Mouse (Mus musculus): ENCODE results near the gene Ism1. TPM values are rescaled to one million over a fixed set of nuclear protein-coding genes. Genes with fewer than 3 reads are reported as not detected.

Ism1 gene
- polyA plus RNA-seq, 1 experiment from 2014 or later: 0.79 TPM

DNA sequence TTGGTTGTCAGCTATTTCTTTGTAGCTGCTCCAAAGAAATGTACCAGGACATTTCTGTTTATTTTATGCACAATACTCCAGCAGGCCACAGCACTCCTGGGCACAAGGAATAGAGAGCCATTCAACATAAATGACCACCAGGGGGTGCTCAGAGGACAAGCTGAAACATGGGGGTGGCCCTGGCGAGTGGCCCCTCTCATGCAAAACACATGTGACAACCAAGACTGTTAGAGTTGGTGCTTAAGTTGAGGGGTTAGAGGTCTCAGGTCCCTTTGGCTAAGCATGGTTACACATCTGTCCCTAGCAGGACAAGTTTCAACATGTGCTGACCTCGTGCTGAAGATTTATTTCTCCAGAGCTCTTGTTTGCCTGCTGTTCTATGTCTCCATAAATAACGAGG, 100.3 kb downstream of the Ism1 start:
- Histone ChIP-seq H3K4me2 (ENCODE audit: low read length) (no peak overlapping the region), H3K27me3 (replicated peaks; ENCODE audit: control insufficient read depth, insufficient read depth, low read length) (no peaks in the 10 kb centered on the region), H3K27ac (ENCODE audit: low read depth, low read length) (no peak overlapping the region), H3K4me1 (ENCODE audit: control insufficient read depth, insufficient read depth, low read depth, low read length) (no peaks in the 10 kb centered on the region), H3K9ac (ENCODE audit: low read depth, low read length) (no peak overlapping the region), H3K9me3 (ENCODE audit: control insufficient read depth, low read length) (no peaks in the 10 kb centered on the region), H3K36me3 (ENCODE audit: control insufficient read depth, insufficient read depth, low read length) (no peaks in the 10 kb centered on the region), H3K4me3 (ENCODE audit: low read length) (no peak overlapping the region)
- ATAC-seq: no peak
- WGBS: 61% methylated on average over 3 of the region's 3 CpGs

- no peak overlapping the region for H3K9ac ChIP-seq (ENCODE audit: low read depth, low read length)
- no peaks in the 10 kb centered on the region for H3K4me1 ChIP-seq (ENCODE audit: control insufficient read depth, insufficient read depth, low read depth, low read length)
- H3K36me3 ChIP-seq (ENCODE audit: control insufficient read depth, insufficient read depth, low read length): no peaks in the 10 kb centered on the region
- H3K9me3 ChIP-seq (ENCODE audit: control insufficient read depth, low read length): no peaks in the 10 kb centered on the region
- WGBS: 92% methylated on average over 8 of the region's 8 CpGs
- no peak overlapping the region for H3K4me2 ChIP-seq (ENCODE audit: low read length)
- H3K27me3 ChIP-seq (replicated peaks; ENCODE audit: control insufficient read depth, insufficient read depth, low read length): no peaks in the 10 kb centered on the region
- ATAC-seq: no peak
- H3K4me3 ChIP-seq (ENCODE audit: low read length): no peak overlapping the region
- no peak overlapping the region for H3K27ac ChIP-seq (ENCODE audit: low read depth, low read length)
Measured at GRCm38 (mm10) chr2:139783318-139783850, 105.4 kb downstream of the Ism1 start.

DNA sequence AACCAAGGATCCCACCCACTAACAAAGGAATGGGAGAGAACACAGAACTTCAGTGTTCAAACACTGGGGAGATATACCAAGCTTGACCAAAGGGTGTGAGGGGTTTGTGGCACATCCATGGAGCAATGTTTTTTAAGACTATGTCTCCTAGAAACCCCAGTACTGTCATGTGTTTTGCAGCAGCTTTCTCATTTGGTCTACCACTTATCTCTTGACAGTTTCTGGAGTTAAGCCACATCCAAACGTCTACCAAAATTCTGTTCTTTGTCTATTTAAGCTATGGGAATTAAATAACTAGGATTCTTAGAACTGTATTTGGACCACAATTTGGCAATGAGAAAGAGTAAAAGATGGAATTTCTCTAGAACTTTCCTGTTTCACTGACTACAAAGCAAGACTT, 106.5 kb downstream of the Ism1 start:
- 70% methylated on average over 1 of the region's 1 CpGs for WGBS
- Histone ChIP-seq H3K9ac (ENCODE audit: low read depth, low read length) (no peak overlapping the region), H3K4me3 (ENCODE audit: low read length) (no peak overlapping the region), H3K4me1 (ENCODE audit: control insufficient read depth, insufficient read depth, low read depth, low read length) (no peaks in the 10 kb centered on the region), H3K36me3 (ENCODE audit: control insufficient read depth, insufficient read depth, low read length) (no peaks in the 10 kb centered on the region), H3K27me3 (replicated peaks; ENCODE audit: control insufficient read depth, insufficient read depth, low read length) (no peaks in the 10 kb centered on the region), H3K27ac (ENCODE audit: low read depth, low read length) (no peak overlapping the region), H3K4me2 (ENCODE audit: low read length) (no peak overlapping the region), H3K9me3 (ENCODE audit: control insufficient read depth, low read length) (no peaks in the 10 kb centered on the region)
- no peak for ATAC-seq

GRCm38 (mm10) chr2:139784946-139785345, 107.0 kb downstream of the Ism1 start:
- Histone ChIP-seq H3K36me3 (ENCODE audit: control insufficient read depth, insufficient read depth, low read length) (no peaks in the 10 kb centered on the region), H3K4me1 (ENCODE audit: control insufficient read depth, insufficient read depth, low read depth, low read length) (no peaks in the 10 kb centered on the region), H3K27ac (ENCODE audit: low read depth, low read length) (no peak overlapping the region), H3K4me2 (ENCODE audit: low read length) (no peak overlapping the region), H3K9me3 (ENCODE audit: control insufficient read depth, low read length) (no peaks in the 10 kb centered on the region), H3K4me3 (ENCODE audit: low read length) (no peak overlapping the region), H3K27me3 (replicated peaks; ENCODE audit: control insufficient read depth, insufficient read depth, low read length) (no peaks in the 10 kb centered on the region), H3K9ac (ENCODE audit: low read depth, low read length) (no peak overlapping the region)
- 83% methylated on average over 2 of the region's 2 CpGs for WGBS
- ATAC-seq: no peak

DNA sequence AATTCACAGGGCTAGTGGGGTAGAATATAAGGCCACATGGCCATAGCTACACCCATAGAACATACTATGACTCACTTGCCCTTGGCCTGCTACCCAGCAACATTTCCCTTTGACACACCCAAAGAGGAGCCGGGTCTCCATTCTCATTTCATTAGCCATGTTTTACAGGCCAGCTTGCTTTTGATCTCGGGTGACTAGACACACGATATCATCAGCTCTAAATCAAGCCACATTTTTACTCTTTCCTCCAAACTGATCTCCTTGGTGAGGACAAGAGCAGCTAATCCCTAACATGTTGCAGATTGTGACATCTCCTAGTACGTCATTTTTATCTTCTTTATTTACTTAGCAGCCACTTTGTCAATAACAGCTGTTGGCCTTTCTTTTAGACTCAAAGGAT, 110.7 kb downstream of the Ism1 start:
- H3K4me3 ChIP-seq (ENCODE audit: low read length): no peak overlapping the region
- no peak for ATAC-seq
- no peaks in the 10 kb centered on the region for H3K9me3 ChIP-seq (ENCODE audit: control insufficient read depth, low read length)
- H3K27ac ChIP-seq (ENCODE audit: low read depth, low read length): no peak overlapping the region
- no peaks in the 10 kb centered on the region for H3K27me3 ChIP-seq (replicated peaks; ENCODE audit: control insufficient read depth, insufficient read depth, low read length)
- H3K4me2 ChIP-seq (ENCODE audit: low read length): no peak overlapping the region
- H3K36me3 ChIP-seq (ENCODE audit: control insufficient read depth, insufficient read depth, low read length): no peaks in the 10 kb centered on the region
- H3K4me1 ChIP-seq (ENCODE audit: control insufficient read depth, insufficient read depth, low read depth, low read length): no peaks in the 10 kb centered on the region
- WGBS: 82% methylated on average over 4 of the region's 4 CpGs
- H3K9ac ChIP-seq (ENCODE audit: low read depth, low read length): no peak overlapping the region

DNA sequence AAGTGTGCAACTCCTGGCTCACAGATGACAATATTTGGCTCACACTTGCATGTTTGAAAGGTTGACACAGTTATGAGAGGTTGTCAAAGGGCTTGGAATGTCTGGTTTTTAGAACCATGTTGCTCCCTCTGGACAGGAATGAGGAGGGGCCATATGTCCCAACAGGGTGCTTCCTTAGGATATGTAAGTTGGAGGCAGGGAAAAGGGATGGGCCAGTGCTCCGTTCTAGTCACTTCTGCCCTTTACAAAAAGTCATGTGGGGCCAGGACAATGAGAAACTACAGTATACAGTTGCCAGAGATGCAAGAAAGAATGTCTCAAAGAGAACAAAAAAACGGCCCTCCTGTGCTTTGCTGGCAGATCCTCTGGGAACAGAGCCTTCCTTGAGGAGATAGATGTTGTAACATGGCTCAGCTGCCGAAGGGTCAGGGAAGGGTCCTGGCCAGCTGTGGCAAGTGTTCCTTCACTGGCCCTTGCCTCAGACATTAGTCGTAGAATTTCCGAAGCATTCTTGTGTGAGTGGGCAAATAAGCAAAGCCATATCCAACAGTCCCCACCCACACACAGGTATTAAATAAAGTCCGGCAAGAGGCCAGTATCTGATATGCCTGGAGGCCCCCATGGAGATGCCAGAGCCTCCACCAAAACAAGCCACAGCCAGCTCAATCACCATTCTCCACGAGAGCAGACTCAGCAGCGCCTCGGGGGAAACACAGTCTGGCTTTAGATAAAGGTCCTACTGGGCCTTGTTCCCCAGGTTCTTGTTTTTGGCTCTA, 114.6 kb downstream of the Ism1 start:
- no peak overlapping the region for H3K4me2 ChIP-seq (ENCODE audit: low read length)
- H3K4me3 ChIP-seq (ENCODE audit: low read length): no peak overlapping the region
- WGBS: 75% methylated on average over 9 of the region's 9 CpGs
- ATAC-seq: no peak
- no peaks in the 10 kb centered on the region for H3K27me3 ChIP-seq (replicated peaks; ENCODE audit: control insufficient read depth, insufficient read depth, low read length)
- H3K27ac ChIP-seq (ENCODE audit: low read depth, low read length): no peak overlapping the region
- H3K36me3 ChIP-seq (ENCODE audit: control insufficient read depth, insufficient read depth, low read length): no peaks in the 10 kb centered on the region
- no peaks in the 10 kb centered on the region for H3K9me3 ChIP-seq (ENCODE audit: control insufficient read depth, low read length)
- no peak overlapping the region for H3K9ac ChIP-seq (ENCODE audit: low read depth, low read length)
- H3K4me1 ChIP-seq (ENCODE audit: control insufficient read depth, insufficient read depth, low read depth, low read length): no peaks in the 10 kb centered on the region

DNA sequence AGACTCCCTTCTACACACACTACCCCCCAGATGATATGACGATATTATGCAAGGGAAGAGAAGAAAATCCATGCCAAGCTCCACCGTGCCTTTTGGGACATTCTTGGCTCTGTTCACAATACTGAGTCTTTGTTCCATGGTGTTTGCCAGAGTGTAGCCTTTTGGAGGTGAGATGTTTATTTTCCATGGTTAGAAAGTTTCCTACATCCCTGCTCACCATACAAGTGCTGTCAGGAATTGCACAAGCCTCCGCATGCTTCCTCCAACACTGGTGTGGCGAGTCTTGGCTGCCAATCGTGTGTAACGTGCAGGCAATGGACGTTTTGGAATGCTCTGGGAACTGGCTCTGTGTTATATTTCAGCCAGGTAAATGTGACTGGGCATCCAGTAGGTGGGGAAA, 126.1 kb downstream of the Ism1 start:
- 80% methylated on average over 7 of the region's 7 CpGs for WGBS

GRCm38 (mm10) chr2:139807887-139808286, 129.9 kb downstream of the Ism1 start:
- H3K4me3 ChIP-seq (ENCODE audit: low read length): no peak overlapping the region
- no peaks in the 10 kb centered on the region for H3K4me1 ChIP-seq (ENCODE audit: control insufficient read depth, insufficient read depth, low read depth, low read length)
- no peak overlapping the region for H3K9ac ChIP-seq (ENCODE audit: low read depth, low read length)
- no peaks in the 10 kb centered on the region for H3K9me3 ChIP-seq (ENCODE audit: control insufficient read depth, low read length)
- WGBS: 73% methylated on average over 6 of the region's 6 CpGs
- no peaks in the 10 kb centered on the region for H3K27me3 ChIP-seq (replicated peaks; ENCODE audit: control insufficient read depth, insufficient read depth, low read length)
- no peaks in the 10 kb centered on the region for H3K36me3 ChIP-seq (ENCODE audit: control insufficient read depth, insufficient read depth, low read length)
- no peak overlapping the region for H3K4me2 ChIP-seq (ENCODE audit: low read length)
- no peak for ATAC-seq
- no peak overlapping the region for H3K27ac ChIP-seq (ENCODE audit: low read depth, low read length)

More for the DNA sequence above, 126.1 kb downstream of the Ism1 start:
- no peak overlapping the region for H3K4me2 ChIP-seq (ENCODE audit: low read length)
- no peaks in the 10 kb centered on the region for H3K9me3 ChIP-seq (ENCODE audit: control insufficient read depth, low read length)
- no peaks in the 10 kb centered on the region for H3K36me3 ChIP-seq (ENCODE audit: control insufficient read depth, insufficient read depth, low read length)
- H3K4me1 ChIP-seq (ENCODE audit: control insufficient read depth, insufficient read depth, low read depth, low read length): no peaks in the 10 kb centered on the region
- no peak overlapping the region for H3K9ac ChIP-seq (ENCODE audit: low read depth, low read length)
- H3K27me3 ChIP-seq (replicated peaks; ENCODE audit: control insufficient read depth, insufficient read depth, low read length): no peaks in the 10 kb centered on the region
- no peak overlapping the region for H3K27ac ChIP-seq (ENCODE audit: low read depth, low read length)
- ATAC-seq: no peak
- no peak overlapping the region for H3K4me3 ChIP-seq (ENCODE audit: low read length)

All from hindbrain, embryonic 16.5 days (tissue).